Mouse (Mus musculus) forebrain, postnatal 0 days (tissue): Measurements from ENCODE around the gene Hist1h1c. TPM values are rescaled to one million over a fixed set of nuclear protein-coding genes. Genes with fewer than 3 reads are reported as not detected.

Source experiments
- ATAC-seq: fragments of 200-750 bp; cut with Nextera tagmentation; 2 replicates; pipeline ENCODE4 v1.8.0; 2017; ENCODE audit warnings: mild to moderate bottlenecking, moderate library complexity
- DNase-seq: peaks from one replicate; pipeline ENCODE4 v3.0.0-alpha.2; 2015
- H3K27ac ChIP-seq: fragments of 300-500 bp; sonication (generic); 2 replicates; pipeline ENCODE4 v1.5.1; 2014; ENCODE audit warnings: low read depth, mild to moderate bottlenecking, antibody characterized with exemption, low read length, moderate library complexity, mixed read lengths
- H3K27me3 ChIP-seq: fragments of 300-500 bp; sonication (generic); 2 replicates; pipeline ENCODE4 v1.6.1; 2014; ENCODE audit warnings: mild to moderate bottlenecking, low read length, mixed read lengths; ENCODE audit not compliant: insufficient read depth
- H3K36me3 ChIP-seq: fragments of 300-500 bp; sonication (generic); 2 replicates; pipeline ENCODE4 v1.6.1; 2014; ENCODE audit warnings: mild to moderate bottlenecking, moderate library complexity; ENCODE audit not compliant: insufficient read depth
- H3K4me1 ChIP-seq: fragments of 300-500 bp; sonication (generic); 2 replicates; pipeline ENCODE4 v1.6.1; 2014; ENCODE audit warnings: antibody characterized with exemption; ENCODE audit not compliant: insufficient read depth
- H3K4me2 ChIP-seq: fragments of 300-500 bp; sonication (generic); 2 replicates; pipeline ENCODE4 v1.6.1; 2014; ENCODE audit warnings: low read depth, mild to moderate bottlenecking, moderate library complexity
- H3K4me3 ChIP-seq: fragments of 300-500 bp; sonication (generic); 2 replicates; pipeline ENCODE4 v1.5.1; 2014; ENCODE audit warnings: low read depth, low read length, mixed read lengths
- H3K9ac ChIP-seq: fragments of 300-500 bp; sonication (generic); 2 replicates; pipeline ENCODE4 v1.6.1; 2014; ENCODE audit warnings: mild to moderate bottlenecking
- H3K9me3 ChIP-seq: fragments of 300-500 bp; sonication (generic); 2 replicates; pipeline ENCODE4 v1.6.1; 2016; ENCODE audit warnings: low read length
- CTCF ChIP-seq: sonication (generic); IDR thresholded peaks from 2 replicates; pipeline ENCODE4 v1.5.1; 2016; ENCODE audit warnings: antibody characterized with exemption, control low read depth, low read depth
- WGBS: fragments of 180-500 bp; shearing (Covaris S2); extraction: QIAGEN DNeasy Blood & Tissue Kit; methylation state at CpG from one replicate; pipeline ENCODE4 v1.1.7; 2014; 5-methylcytosine and 5-hydroxymethylcytosine counted together
- polyA plus RNA-seq: library from polyadenylated mRNA; unstranded; fragments of >200 nt; fragmentation: Nextera tagmentation; extraction: Ambion mirVana; gene quantifications from 2 replicates; pipeline ENCODE4 v1.2.1, GENCODE M21; 2015
- total RNA-seq: library from RNA; depleted of rRNA; stranded (reverse); fragments of >200 nt; gene quantifications from 2 replicates; pipeline ENCODE4 v1.2.3, GENCODE M21; 2014

Hist1h1c gene
- total and polyA plus RNA-seq, 2 experiments from 2014 or later, result 24.0 to 475 TPM

GRCm38 (mm10) chr13:23729706-23730105, 8.9 kb upstream of the Hist1h1c start:
- no peaks in the 10 kb centered on the region for H3K27me3 ChIP-seq
- H3K27ac ChIP-seq, result no peak overlapping the region
- no peaks in the 10 kb centered on the region for H3K4me1 ChIP-seq
- H3K4me3 ChIP-seq, result no peak overlapping the region
- no peak overlapping the region for H3K4me2 ChIP-seq
- DNase-seq (no peak), ATAC-seq (no peak)
- 93% methylated on average over 5 of the region's 5 CpGs for WGBS
- H3K9me3 ChIP-seq, result no peaks in the 10 kb centered on the region
- H3K36me3 ChIP-seq, result no peaks in the 10 kb centered on the region
- no peak for TF ChIP-seq CTCF
- H3K9ac ChIP-seq, result no peak overlapping the region

DNA sequence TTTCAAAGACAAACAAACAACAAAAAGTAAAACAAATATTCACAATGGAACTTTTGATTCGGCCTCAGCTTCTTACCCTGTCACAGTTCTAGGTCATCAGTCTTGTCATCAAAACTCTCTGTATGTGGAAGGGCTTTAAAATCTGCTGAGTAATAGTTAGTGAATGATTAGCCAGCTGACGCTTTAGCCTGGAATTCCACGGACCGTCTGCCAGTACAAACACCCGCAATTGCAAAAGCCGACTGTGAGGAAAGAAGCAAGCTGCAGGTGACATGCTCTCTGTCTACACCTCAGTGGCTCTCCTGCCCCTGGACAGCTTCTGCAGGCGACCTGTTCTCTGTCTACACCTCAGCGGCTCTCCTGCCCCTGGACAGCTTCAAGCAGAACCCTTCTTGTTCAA, 8.1 kb upstream of the Hist1h1c start:
- Histone ChIP-seq H3K27me3 (no peaks in the 10 kb centered on the region), H3K36me3 (no peaks in the 10 kb centered on the region), H3K4me1 (no peaks in the 10 kb centered on the region), H3K27ac (no peak overlapping the region), H3K4me3 (no peak overlapping the region), H3K9me3 (no peaks in the 10 kb centered on the region), H3K4me2 (no peak overlapping the region), H3K9ac (no peak overlapping the region)
- TF ChIP-seq CTCF, result no peak
- no peak for ATAC-seq
- WGBS, result 58% methylated on average over 8 of the region's 8 CpGs
- DNase-seq, result no peak

- Histone ChIP-seq H3K4me2 (no peak overlapping the region), H3K27ac (0 out of 2 replicates have a peak overlapping the region, but pooled peaks have one; percentile 35), H3K36me3 (no peaks in the 10 kb centered on the region), H3K4me3 (no peak overlapping the region), H3K9ac (no peak overlapping the region), H3K4me1 (no peaks in the 10 kb centered on the region), H3K9me3 (no peaks in the 10 kb centered on the region), H3K27me3 (no peaks in the 10 kb centered on the region)
- WGBS, result 22% methylated on average over 8 of the region's 8 CpGs
- ATAC-seq (peak; percentile 54; the same call in 1 of the 2 replicates), DNase-seq (peak; percentile 67)
- peak; percentile 88 for TF ChIP-seq CTCF
Observed at GRCm38 (mm10) chr13:23732156-23732804, 6.3 kb upstream of the Hist1h1c start.

DNA sequence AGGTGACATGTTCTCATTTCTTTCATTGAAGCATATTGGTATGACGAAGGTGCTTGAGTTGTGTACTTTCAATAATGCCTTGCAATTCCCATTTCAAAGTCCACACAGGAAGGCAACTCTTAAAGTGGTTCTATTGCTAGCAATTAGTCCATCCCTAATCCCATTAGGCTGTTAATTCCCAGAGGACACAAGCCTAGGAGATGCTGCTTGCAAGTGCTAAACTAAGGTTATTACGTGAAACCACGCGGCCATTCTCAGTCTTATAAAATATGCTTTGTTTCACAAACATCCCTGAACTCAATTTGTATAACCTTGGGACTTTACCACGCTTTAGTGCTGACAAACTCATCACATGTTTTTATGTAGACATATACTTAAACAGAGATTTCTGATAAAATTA, 1.5 kb upstream of the Hist1h1c start:
- DNase-seq, result no peak
- Histone ChIP-seq H3K4me3 (no peak overlapping the region), H3K27ac (no peak overlapping the region), H3K27me3 (no peaks in the 10 kb centered on the region), H3K4me1 (peaks cover 6% of the 10 kb centered on the region), H3K36me3 (no peaks in the 10 kb centered on the region), H3K9me3 (no peaks in the 10 kb centered on the region), H3K4me2 (no peak overlapping the region), H3K9ac (no peak overlapping the region)
- WGBS, result 90% methylated on average over 5 of the region's 5 CpGs
- ATAC-seq, result no peak
- no peak for TF ChIP-seq CTCF

DNA sequence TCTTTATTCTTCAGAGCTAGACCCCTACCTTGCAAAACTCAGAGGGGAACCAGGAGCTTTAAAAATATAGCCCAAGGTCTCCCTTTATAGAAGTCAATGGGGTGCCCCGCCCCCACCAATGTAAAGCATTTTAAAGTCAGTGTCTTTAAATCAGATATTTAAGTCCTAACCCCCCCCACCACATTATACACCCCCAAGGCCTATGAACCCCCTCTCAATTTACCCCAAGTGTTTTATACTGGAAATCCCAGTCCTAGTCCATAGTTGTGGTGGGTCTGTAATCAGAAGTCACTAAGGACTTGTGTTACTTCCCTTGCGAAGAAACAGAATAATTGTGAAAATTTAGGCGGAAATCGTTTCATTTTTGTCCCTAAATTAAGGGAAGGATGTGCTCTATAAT, 567 bp upstream of the Hist1h1c start:
- H3K27ac ChIP-seq, result peak overlapping the region; percentile 80
- H3K4me1 ChIP-seq, result peaks cover 6% of the 10 kb centered on the region
- DNase-seq (peak; percentile 56), ATAC-seq (no peak)
- H3K9ac ChIP-seq, result peak overlapping the region; percentile 80
- H3K4me2 ChIP-seq, result peak overlapping the region; percentile 100
- no peak for TF ChIP-seq CTCF
- no peaks in the 10 kb centered on the region for H3K9me3 ChIP-seq
- H3K4me3 ChIP-seq, result peak overlapping the region; percentile 51
- H3K36me3 ChIP-seq, result no peaks in the 10 kb centered on the region
- WGBS, result 23% methylated on average over 4 of the region's 4 CpGs
- no peaks in the 10 kb centered on the region for H3K27me3 ChIP-seq

DNA sequence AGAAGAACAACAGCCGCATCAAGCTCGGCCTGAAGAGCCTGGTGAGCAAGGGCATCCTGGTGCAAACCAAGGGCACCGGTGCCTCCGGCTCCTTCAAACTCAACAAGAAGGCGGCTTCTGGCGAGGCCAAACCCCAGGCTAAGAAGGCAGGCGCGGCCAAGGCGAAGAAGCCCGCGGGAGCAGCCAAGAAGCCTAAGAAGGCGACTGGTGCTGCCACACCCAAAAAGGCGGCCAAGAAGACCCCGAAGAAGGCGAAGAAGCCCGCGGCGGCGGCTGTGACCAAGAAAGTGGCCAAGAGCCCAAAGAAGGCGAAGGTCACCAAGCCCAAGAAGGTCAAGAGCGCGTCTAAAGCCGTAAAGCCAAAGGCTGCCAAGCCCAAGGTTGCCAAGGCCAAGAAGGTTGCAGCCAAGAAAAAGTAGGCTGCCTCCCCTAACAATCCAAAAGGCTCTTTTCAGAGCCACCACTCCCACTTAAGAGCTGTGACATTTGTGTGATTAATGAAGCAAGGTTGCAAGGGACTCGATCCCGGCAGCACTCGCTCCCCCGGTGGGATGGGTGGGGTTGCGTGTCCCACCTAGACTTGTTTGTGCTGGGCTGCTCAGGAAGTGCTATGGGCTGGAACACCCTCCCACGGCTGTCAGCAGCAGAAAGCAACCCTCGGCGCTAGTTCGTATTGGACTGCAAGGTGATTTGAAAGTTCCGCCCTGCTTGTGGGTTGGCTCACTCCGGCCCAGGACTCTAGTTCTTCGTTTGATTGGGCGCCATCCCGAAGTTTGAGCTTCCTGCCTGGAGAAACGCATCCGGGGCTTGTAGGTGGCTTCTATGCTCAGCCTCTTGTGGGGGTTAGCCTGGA, 687 bp downstream of the Hist1h1c start:
- Histone ChIP-seq H3K4me3 (peak overlapping the region; percentile 51), H3K4me2 (peak overlapping the region; percentile 100), H3K4me1 (peaks cover 6% of the 10 kb centered on the region), H3K9me3 (no peaks in the 10 kb centered on the region), H3K27ac (peak overlapping the region; percentile 80), H3K27me3 (no peaks in the 10 kb centered on the region), H3K36me3 (no peaks in the 10 kb centered on the region), H3K9ac (peak overlapping the region; percentile 80)
- 3% methylated on average over 39 of the region's 39 CpGs for WGBS
- no peak for TF ChIP-seq CTCF
- ATAC-seq (peak; percentile 90), DNase-seq (peak; percentile 95)

GRCm38 (mm10) chr13:23739922-23740252, 1.3 kb downstream of the Hist1h1c start:
- WGBS, result 1% methylated on average over 14 of the region's 14 CpGs
- Histone ChIP-seq H3K9ac (peak overlapping the region; percentile 80), H3K4me1 (peaks cover 6% of the 10 kb centered on the region), H3K4me2 (peak overlapping the region; percentile 100), H3K27me3 (no peaks in the 10 kb centered on the region), H3K27ac (peak overlapping the region; percentile 80), H3K4me3 (peak overlapping the region; percentile 51), H3K9me3 (no peaks in the 10 kb centered on the region), H3K36me3 (no peaks in the 10 kb centered on the region)
- no peak for DNase-seq
- ATAC-seq, result peak; percentile 25
- TF ChIP-seq CTCF, result no peak
